Mouse (Mus musculus) testis, adult 2 months (tissue): ENCODE measurements around the gene Nfe2l1. TPM values are rescaled to one million over a fixed set of nuclear protein-coding genes. Genes with fewer than 3 reads are reported as not detected.

Experiments
- H3K27ac ChIP-seq: fragments of 200-500 bp; 2 replicates; pipeline ENCODE4 v1.5.1; 2012; ENCODE audit warnings: low read depth, low read length; ENCODE audit not compliant: control insufficient read depth, insufficient read depth
- H3K27me3 ChIP-seq: fragments of 200-500 bp; 2 replicates; pipeline ENCODE4 v1.6.1; 2012; ENCODE audit warnings: mild to moderate bottlenecking, low read length, moderate library complexity; ENCODE audit not compliant: control insufficient read depth, insufficient read depth
- H3K36me3 ChIP-seq: fragments of 200-500 bp; 2 replicates; pipeline ENCODE4 v1.6.1; 2012; ENCODE audit warnings: mild to moderate bottlenecking, low read length; ENCODE audit not compliant: control insufficient read depth, insufficient read depth
- H3K4me1 ChIP-seq: fragments of 200-500 bp; 2 replicates; pipeline ENCODE4 v1.6.1; 2012; ENCODE audit warnings: low read length; ENCODE audit not compliant: control insufficient read depth, insufficient read depth
- H3K4me3 ChIP-seq: fragments of 200-500 bp; 2 replicates; pipeline ENCODE4 v1.5.1; 2012; ENCODE audit warnings: low read depth, mild to moderate bottlenecking, low read length, moderate library complexity, mixed read lengths; ENCODE audit not compliant: control insufficient read depth
- CTCF ChIP-seq: fragments of 200-500 bp; IDR thresholded peaks from 2 replicates; pipeline ENCODE4 v1.5.1; 2012; ENCODE audit warnings: low read depth, mild to moderate bottlenecking, inconsistent platforms, low read length, moderate library complexity; ENCODE audit not compliant: control insufficient read depth, insufficient read depth, insufficient replicate concordance
- POLR2A ChIP-seq: fragments of 200-500 bp; IDR thresholded peaks from 2 replicates; pipeline ENCODE4 v1.6.1; 2012; ENCODE audit warnings: low read depth, mild to moderate bottlenecking, inconsistent platforms, low read length, moderate library complexity; ENCODE audit not compliant: control insufficient read depth
- polyA plus RNA-seq: library from polyadenylated mRNA; depleted of rRNA; stranded (reverse); fragments of >200 nt; gene quantifications from 2 replicates; pipeline ENCODE4 v1.2.3, GENCODE M21; 2012

Gene Nfe2l1
- polyA plus RNA-seq, 1 experiment = 59.1 TPM

DNA sequence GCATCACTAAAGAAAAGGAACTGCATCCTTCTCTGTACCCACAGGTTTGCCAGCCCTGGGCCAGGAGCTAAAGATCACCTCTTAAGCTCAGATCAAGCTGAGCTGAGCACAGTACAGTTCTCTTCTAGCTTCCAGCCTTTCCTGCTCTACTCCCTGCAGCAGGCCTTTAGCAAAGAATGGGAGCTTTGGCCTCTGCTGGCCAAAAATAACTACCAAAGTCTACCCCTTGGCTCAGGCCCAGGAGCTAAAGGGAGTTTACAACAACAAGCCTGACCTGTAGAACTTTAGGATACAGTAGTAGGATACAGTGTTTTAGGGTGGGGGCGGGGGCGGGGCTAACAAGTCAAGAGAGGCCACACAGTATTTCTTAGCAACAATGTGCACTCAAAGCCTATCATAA, 3.3 kb downstream of the Nfe2l1 start:
- no peaks in the 10 kb centered on the region for H3K27me3 ChIP-seq
- TF ChIP-seq POLR2A = no peak
- H3K4me3 ChIP-seq = no peak overlapping the region; the same call in 1 of the 2 replicates
- H3K36me3 ChIP-seq = no peaks in the 10 kb centered on the region; the same call in 1 of the 2 replicates
- no peak overlapping the region; the same call in 1 of the 2 replicates for H3K27ac ChIP-seq
- H3K4me1 ChIP-seq = peaks cover 31% of the 10 kb centered on the region

DNA sequence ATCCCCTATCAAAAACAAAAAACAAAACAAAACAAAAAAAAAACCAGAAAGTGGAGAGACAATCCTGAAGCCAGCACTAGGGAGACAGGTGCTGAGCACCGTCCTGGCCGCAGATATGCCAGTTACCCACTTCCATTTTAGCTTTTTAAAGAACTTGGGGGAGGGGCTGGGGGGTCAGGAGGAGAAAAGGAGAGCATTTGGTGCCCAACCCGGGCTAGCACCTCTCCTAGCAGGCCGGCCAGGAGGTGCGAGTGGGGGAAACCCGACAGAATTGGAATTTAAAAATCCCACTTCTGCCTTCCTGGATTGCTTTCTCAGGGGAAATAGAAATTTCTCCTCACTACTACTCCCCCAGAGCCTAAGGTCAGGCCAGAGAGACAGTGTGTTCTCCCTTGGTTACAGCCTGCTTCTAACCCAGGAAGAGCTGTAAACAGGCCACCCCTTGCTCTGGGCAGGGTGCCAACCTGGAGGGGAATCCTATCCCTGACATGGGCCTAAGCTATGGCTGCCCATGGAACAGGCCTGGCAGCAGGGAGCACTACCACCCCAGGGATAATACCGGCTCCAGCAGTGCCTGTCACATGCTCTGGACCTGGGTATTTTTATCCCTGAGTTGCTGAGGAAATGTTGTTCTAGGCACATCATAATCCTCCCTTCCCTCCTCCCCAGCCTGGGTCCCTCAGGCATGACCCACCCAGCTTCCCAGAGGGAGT, 4.8 kb downstream of the Nfe2l1 start:
- H3K36me3 ChIP-seq = peaks cover 2% of the 10 kb centered on the region
- peaks cover 29% of the 10 kb centered on the region for H3K4me1 ChIP-seq
- no peak for TF ChIP-seq POLR2A
- H3K4me3 ChIP-seq = peak overlapping the region; percentile 81
- no peaks in the 10 kb centered on the region for H3K27me3 ChIP-seq
- peak overlapping the region; percentile 86 for H3K27ac ChIP-seq

DNA sequence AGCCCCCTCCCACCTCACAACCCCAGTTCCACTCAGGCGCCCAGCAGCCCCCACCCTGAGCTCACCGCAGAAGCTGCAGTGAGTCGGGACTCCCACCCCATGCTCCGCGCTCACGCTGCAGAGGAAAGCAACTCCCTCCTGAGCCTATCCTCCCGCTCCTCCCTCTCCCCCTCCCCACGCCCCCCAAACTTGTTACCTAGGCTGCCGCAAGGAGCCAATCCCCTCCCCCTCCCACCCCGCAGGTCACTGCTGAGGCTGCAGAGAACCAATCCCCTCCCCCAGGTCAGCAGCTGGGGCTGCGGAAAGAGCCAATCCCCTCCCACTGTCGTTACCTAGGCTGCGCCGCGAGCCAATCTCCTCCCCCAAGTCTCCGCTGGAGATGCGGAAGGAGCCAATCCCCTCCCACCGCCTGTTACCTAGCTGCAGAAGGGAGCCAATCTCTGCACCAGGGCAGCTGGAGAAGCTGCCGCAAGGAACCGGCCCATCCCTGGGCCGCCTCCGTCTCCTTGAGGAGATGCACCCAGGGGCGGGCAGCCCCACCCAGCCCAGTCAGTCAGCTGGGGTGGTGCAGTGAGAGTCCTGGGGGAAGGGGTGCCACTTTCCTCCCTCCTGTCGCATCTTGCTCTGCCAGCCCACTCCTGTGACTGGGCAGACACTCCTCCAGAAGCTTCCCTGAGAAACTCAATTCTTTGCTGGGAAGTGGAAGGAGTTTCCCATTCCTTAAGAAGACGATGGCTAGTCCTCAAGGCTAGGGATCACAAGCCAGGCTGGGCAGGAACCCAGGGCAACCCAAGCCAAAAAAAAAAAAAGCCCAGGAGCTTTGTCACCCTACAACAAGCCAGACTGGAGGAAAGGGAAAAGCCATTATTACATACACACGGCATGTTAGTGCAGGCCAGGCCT, 5.6 kb downstream of the Nfe2l1 start:
- Histone ChIP-seq H3K27ac (peak overlapping the region; percentile 86), H3K4me3 (peak overlapping the region; percentile 81), H3K27me3 (no peaks in the 10 kb centered on the region), H3K4me1 (peaks cover 29% of the 10 kb centered on the region), H3K36me3 (peaks cover 9% of the 10 kb centered on the region)
- TF ChIP-seq POLR2A (no peak), CTCF (no peak)

GRCm38 (mm10) chr11:96823471-96823837, 6.3 kb downstream of the Nfe2l1 start:
- TF ChIP-seq CTCF (no peak), POLR2A (no peak)
- peak overlapping the region; percentile 81 for H3K4me3 ChIP-seq
- peaks cover 9% of the 10 kb centered on the region for H3K36me3 ChIP-seq
- H3K4me1 ChIP-seq = peaks cover 26% of the 10 kb centered on the region
- peak overlapping the region; percentile 56 for H3K27ac ChIP-seq
- no peaks in the 10 kb centered on the region for H3K27me3 ChIP-seq

DNA sequence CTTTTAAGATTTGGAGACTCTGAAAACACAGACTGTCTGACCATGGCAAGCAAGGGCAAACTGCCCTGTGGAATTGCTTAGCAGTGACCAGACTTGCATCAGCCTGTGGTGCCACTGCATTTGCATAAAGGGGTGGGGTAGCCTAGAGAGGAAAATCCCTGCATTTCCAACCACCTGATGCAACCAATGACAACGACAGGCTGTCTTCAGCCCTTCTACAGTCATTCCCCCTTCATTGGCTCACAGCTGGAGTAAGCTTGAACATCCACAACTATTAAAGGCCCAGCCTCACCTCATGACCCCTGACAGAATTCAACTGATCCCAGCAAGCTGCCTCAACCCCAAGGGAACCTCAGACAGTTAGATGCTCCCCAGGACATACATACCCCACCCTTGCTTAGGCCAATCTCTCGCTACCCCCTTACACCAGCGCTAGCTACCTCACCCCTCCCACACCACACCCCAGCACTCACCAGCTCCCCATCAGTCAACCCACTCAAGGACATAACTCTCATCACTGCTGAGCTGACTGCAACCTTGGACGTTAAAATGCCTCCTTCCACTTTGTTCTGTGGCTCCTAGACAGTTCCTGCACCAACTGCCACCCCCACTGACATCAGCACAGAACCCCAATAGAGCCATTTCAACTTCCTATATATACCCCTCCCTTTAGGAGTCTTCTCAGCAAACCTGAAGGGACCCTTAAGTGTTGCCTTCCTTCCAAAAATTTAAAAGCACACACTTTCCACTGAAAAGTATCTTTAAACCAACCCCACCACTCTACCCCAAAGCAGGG, 6.9 kb downstream of the Nfe2l1 start:
- H3K36me3 ChIP-seq = peaks cover 9% of the 10 kb centered on the region
- H3K4me1 ChIP-seq = peaks cover 26% of the 10 kb centered on the region
- peak overlapping the region; percentile 81 for H3K4me3 ChIP-seq
- TF ChIP-seq POLR2A (no peak), CTCF (no peak)
- no peak overlapping the region for H3K27ac ChIP-seq
- H3K27me3 ChIP-seq = no peaks in the 10 kb centered on the region

DNA sequence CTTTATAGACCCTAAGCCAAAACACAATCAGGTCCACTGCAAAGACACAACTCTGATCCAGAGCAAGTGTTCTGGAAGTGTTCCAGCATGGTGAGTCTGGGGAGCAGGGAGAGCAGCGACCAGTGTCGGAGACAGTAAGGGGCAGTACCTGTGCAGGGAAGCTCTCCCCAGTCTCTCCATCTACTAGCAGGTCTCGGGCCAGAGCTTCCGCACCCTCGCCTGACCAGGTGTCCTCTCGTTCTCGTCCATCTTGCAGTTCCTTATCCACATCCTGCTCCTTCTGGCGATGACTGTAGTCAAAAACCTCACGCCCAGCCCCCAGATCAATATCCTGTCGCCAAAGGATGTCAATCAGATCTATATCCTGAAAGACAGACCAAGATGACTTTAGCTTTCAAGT, 7.8 kb downstream of the Nfe2l1 start:
- TF ChIP-seq CTCF (no peak), POLR2A (no peak)
- peaks cover 19% of the 10 kb centered on the region for H3K4me1 ChIP-seq
- no peaks in the 10 kb centered on the region for H3K27me3 ChIP-seq
- no peak overlapping the region for H3K4me3 ChIP-seq
- H3K27ac ChIP-seq = no peak overlapping the region
- peaks cover 9% of the 10 kb centered on the region for H3K36me3 ChIP-seq

DNA sequence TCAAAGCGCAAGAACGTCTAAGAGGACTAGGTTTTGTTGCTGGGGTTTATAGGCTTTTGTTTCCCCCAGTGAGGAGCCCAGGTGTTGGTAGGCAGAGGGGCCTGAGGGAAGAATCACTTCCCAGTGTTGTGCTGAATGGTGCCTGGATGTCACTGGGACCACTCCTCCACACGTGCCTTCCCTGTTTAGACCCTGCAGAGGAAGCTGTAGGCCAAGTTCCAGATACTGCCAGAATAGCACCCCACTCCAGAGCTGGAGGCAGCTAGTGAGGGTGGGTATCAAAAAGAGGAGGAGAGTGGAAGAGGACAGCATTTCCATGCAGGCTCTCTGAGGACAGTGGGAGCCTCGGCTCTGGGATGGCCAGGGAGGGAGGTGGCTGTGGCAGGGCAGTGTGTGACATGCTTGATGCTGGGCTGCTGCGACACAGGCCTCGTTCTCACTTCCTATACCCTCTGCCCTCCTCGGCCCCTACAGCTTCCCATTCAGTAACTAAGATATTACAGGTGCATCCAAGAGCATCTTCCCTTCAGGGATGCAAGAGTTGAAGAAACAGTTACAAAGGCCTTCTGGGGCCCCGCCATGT, 11.5 kb downstream of the Nfe2l1 start:
- Histone ChIP-seq H3K27me3 (no peaks in the 10 kb centered on the region), H3K4me1 (peaks cover 3% of the 10 kb centered on the region), H3K27ac (no peak overlapping the region), H3K36me3 (peaks cover 9% of the 10 kb centered on the region), H3K4me3 (no peak overlapping the region)
- TF ChIP-seq CTCF (no peak), POLR2A (no peak)
